Mouse (Mus musculus) T-helper 17 cell (primary cell): ENCODE data around the gene Arhgef12.

Source experiments
- in situ Hi-C, 2 experiments: fragments of 300-600 bp; cut with MboI, MseI; formaldehyde crosslinking; loops; 1 replicate in 1 of 2; 2 replicates in 1 of 2; pipeline ENCODE4 v1.15.1; 2025; ENCODE audit warnings: high pct_unique_total_duplicates in 2 of 2

Gene Arhgef12

GRCm38 (mm10) chr9:42927498-42927897 is 179.5 kb downstream of the Arhgef12 start:
- in situ Hi-C loops = loop anchor here in 1 of 2 experiments (25.0 kb wide), 2 partner anchors 240 to 565 kb away; no protein-coding TSS in a partner anchor

- in situ Hi-C loops = loop anchor here in 1 of 2 experiments (25.0 kb wide), 2 partner anchors 239 to 564 kb away; no protein-coding TSS in a partner anchor
Measured at GRCm38 (mm10) chr9:42926564-42926963, 180.5 kb downstream of the Arhgef12 start.

GRCm38 (mm10) chr9:42921830-42922229 is 185.2 kb downstream of the Arhgef12 start:
- in situ Hi-C loops = no loop called here

GRCm38 (mm10) chr9:42920190-42920589 is 186.8 kb downstream of the Arhgef12 start:
- in situ Hi-C loops = no loop called here

GRCm38 (mm10) chr9:42917911-42918310 is 189.1 kb downstream of the Arhgef12 start:
- in situ Hi-C loops = no loop called here
